Mouse (Mus musculus): Measurements from ENCODE around the gene Cpa1. TPM values are rescaled to one million over a fixed set of nuclear protein-coding genes. Genes with fewer than 3 reads are reported as not detected.

Gene Cpa1
- polyA plus RNA-seq, 1 experiment from 2014 or later, result 0.27 TPM

- DNase-seq (ENCODE audit: low spot score), result peak; percentile 62
- no peak overlapping the region for H3K4me2 ChIP-seq (ENCODE audit: low read depth, severe bottlenecking)
- no peak overlapping the region for H3K4me3 ChIP-seq (ENCODE audit: low read depth, low read length)
- no peaks in the 10 kb centered on the region for H3K36me3 ChIP-seq (ENCODE audit: control insufficient read depth, insufficient read depth, low read length)
- ATAC-seq (ENCODE audit: insufficient number of reproducible peaks, low FRiP score, low TSS enrichment, low read depth), result peak; percentile 83
- H3K27ac ChIP-seq (replicated peaks; ENCODE audit: low read depth, low read length), result peak overlapping the region; percentile 72; the same call in 1 of the 2 replicates
- peaks cover 25% of the 10 kb centered on the region; the same call in 1 of the 2 replicates for H3K4me1 ChIP-seq (ENCODE audit: control insufficient read depth, insufficient read depth, low read length)
- 25% methylated on average over 7 of the region's 7 CpGs for WGBS
- no peak overlapping the region for H3K9ac ChIP-seq (ENCODE audit: low read length)
- H3K27me3 ChIP-seq (ENCODE audit: control insufficient read depth, insufficient read depth, low read length), result no peaks in the 10 kb centered on the region
- H3K9me3 ChIP-seq (ENCODE audit: control insufficient read depth, low read length), result no peaks in the 10 kb centered on the region
Observed at GRCm38 (mm10) chr6:30604342-30604867, 34.6 kb upstream of the Cpa1 start.

- 86% methylated on average over 4 of the region's 4 CpGs for WGBS
- H3K27me3 ChIP-seq (ENCODE audit: control insufficient read depth, insufficient read depth, low read length), result no peaks in the 10 kb centered on the region
- H3K36me3 ChIP-seq (ENCODE audit: control insufficient read depth, insufficient read depth, low read length), result no peaks in the 10 kb centered on the region
- H3K27ac ChIP-seq (replicated peaks; ENCODE audit: low read depth, low read length), result peak overlapping the region; percentile 72
- H3K9me3 ChIP-seq (ENCODE audit: control insufficient read depth, low read length), result no peaks in the 10 kb centered on the region
- no peak overlapping the region for H3K9ac ChIP-seq (ENCODE audit: low read length)
- ATAC-seq (ENCODE audit: insufficient number of reproducible peaks, low FRiP score, low TSS enrichment, low read depth), result no peak
- no peak overlapping the region for H3K4me2 ChIP-seq (ENCODE audit: low read depth, severe bottlenecking)
- H3K4me1 ChIP-seq (ENCODE audit: control insufficient read depth, insufficient read depth, low read length), result peaks cover 25% of the 10 kb centered on the region; the same call in 1 of the 2 replicates
- no peak overlapping the region for H3K4me3 ChIP-seq (ENCODE audit: low read depth, low read length)
- no peak for DNase-seq (ENCODE audit: low spot score)
Observed at GRCm38 (mm10) chr6:30605111-30605510, 33.9 kb upstream of the Cpa1 start.

DNA sequence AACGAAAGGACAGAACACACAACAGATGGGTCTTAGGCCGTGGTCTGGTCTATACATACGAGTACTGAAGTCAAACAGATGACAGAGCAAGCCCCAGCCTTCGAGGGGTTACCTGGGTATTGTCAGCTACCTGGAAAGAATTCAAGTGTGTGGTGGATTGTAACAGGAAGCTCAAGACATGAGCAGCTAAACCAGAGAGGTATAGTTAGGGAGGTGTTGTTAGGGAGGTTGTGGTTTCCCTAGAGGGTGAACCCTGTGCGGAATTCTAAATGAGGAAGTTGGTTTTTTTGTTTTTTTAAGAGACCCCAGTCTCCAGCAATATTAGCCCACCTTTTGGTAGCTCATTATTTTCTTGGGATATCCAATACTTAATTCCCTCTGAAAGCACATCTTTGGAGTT, 33.3 kb upstream of the Cpa1 start:
- no peak overlapping the region for H3K4me3 ChIP-seq (ENCODE audit: low read depth, low read length)
- ATAC-seq (ENCODE audit: insufficient number of reproducible peaks, low FRiP score, low TSS enrichment, low read depth) (no peak), DNase-seq (ENCODE audit: low spot score) (no peak)
- no peaks in the 10 kb centered on the region for H3K27me3 ChIP-seq (ENCODE audit: control insufficient read depth, insufficient read depth, low read length)
- no peak overlapping the region for H3K9ac ChIP-seq (ENCODE audit: low read length)
- no peaks in the 10 kb centered on the region for H3K36me3 ChIP-seq (ENCODE audit: control insufficient read depth, insufficient read depth, low read length)
- peak overlapping the region; percentile 72; the same call in 1 of the 2 replicates for H3K27ac ChIP-seq (replicated peaks; ENCODE audit: low read depth, low read length)
- H3K4me2 ChIP-seq (ENCODE audit: low read depth, severe bottlenecking), result no peak overlapping the region
- no peaks in the 10 kb centered on the region for H3K9me3 ChIP-seq (ENCODE audit: control insufficient read depth, low read length)
- 78% methylated on average over 5 of the region's 5 CpGs for WGBS
- peaks cover 25% of the 10 kb centered on the region; the same call in 1 of the 2 replicates for H3K4me1 ChIP-seq (ENCODE audit: control insufficient read depth, insufficient read depth, low read length)

DNA sequence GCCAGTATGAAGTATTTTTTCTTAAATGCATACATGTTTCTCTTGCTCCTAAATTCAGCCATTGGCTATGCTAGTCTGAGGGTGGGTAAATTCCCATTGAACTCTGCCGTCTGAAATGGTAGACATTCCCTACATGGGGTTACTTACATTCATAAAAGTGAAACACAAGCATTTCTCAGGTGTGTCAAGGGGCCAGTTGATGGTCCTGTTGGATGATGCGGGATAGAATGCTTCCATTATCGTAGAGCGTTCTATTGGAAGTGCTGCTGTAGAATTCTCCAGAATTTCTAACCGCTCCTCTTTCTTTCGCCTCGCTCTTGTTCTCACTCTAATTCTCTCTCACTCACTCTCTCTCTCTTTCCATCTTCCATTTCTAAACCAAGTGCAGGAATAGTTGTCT, 28.3 kb upstream of the Cpa1 start, which contains the start of gene Cpa5:
Cpa5 (plus strand) TSS at position 301 of the 400 bp plus-strand sequence.
- Histone ChIP-seq H3K27me3 (ENCODE audit: control insufficient read depth, insufficient read depth, low read length) (no peaks in the 10 kb centered on the region), H3K9me3 (ENCODE audit: control insufficient read depth, low read length) (no peaks in the 10 kb centered on the region), H3K4me2 (ENCODE audit: low read depth, severe bottlenecking) (no peak within 1 kb of the TSS), H3K27ac (replicated peaks; ENCODE audit: low read depth, low read length) (no peak within 1 kb of the TSS; the same call in 1 of the 2 replicates), H3K9ac (ENCODE audit: low read length) (no peak within 1 kb of the TSS), H3K36me3 (ENCODE audit: control insufficient read depth, insufficient read depth, low read length) (no peaks in the 10 kb centered on the region), H3K4me1 (ENCODE audit: control insufficient read depth, insufficient read depth, low read length) (peaks cover 13% of the 10 kb centered on the region), H3K4me3 (ENCODE audit: low read depth, low read length) (no peak within 1 kb of the TSS)
- WGBS, result 95% methylated on average over 7 of the region's 7 CpGs
- DNase-seq (ENCODE audit: low spot score) (no peak), ATAC-seq (ENCODE audit: insufficient number of reproducible peaks, low FRiP score, low TSS enrichment, low read depth) (no peak)

DNA sequence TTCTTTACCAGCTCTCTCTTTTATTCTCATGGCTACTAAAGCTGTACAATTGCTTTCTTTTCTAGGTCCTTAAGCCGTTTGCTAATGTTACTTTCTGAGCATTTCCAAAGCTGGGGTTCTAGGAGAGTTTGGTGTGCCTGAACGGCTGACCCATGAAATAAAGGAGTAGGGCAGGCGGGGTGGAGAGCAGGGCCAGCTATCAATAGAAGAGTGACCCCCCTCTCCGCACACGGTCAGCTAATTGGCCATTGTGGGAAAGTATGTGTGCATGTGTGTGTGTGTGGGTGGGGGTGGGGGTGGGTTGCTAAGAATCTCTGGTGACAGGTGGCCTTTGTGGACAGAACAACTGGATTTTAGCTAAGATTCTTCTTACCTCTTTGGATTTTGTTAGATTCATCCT, 27.8 kb upstream of the Cpa1 start:
- peaks cover 14% of the 10 kb centered on the region for H3K4me1 ChIP-seq (ENCODE audit: control insufficient read depth, insufficient read depth, low read length)
- no peak overlapping the region; the same call in 1 of the 2 replicates for H3K27ac ChIP-seq (replicated peaks; ENCODE audit: low read depth, low read length)
- no peak for DNase-seq (ENCODE audit: low spot score)

DNA sequence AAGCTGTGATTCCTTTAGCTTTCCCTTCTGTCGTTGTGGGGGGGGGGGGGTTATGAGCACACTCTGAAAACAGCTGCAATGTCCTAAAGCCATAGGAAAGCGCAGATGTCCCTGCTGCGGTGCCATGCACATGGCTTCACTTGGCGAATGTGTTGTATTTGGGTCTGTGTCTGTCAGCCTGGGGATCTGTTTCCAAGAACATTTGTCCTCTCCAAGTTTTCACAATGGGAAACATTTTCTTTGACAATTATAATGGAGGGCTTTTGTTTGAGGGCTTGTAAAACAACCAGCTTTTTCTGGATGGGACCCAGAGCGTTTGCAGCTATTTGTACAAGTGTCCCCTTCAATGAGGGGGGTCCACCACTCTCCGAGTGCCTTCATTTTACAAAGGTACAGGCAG, 24.8 kb upstream of the Cpa1 start:
- Histone ChIP-seq H3K4me3 (ENCODE audit: low read depth, low read length) (no peak overlapping the region), H3K36me3 (ENCODE audit: control insufficient read depth, insufficient read depth, low read length) (no peaks in the 10 kb centered on the region), H3K27ac (replicated peaks; ENCODE audit: low read depth, low read length) (0 out of 2 replicates have a peak overlapping the region, but pooled peaks have one; percentile 93), H3K27me3 (ENCODE audit: control insufficient read depth, insufficient read depth, low read length) (no peaks in the 10 kb centered on the region), H3K4me2 (ENCODE audit: low read depth, severe bottlenecking) (no peak overlapping the region), H3K9ac (ENCODE audit: low read length) (no peak overlapping the region), H3K4me1 (ENCODE audit: control insufficient read depth, insufficient read depth, low read length) (peaks cover 31% of the 10 kb centered on the region), H3K9me3 (ENCODE audit: control insufficient read depth, low read length) (no peaks in the 10 kb centered on the region)
- no peak for DNase-seq (ENCODE audit: low spot score)
- WGBS, result 82% methylated on average over 6 of the region's 6 CpGs
- ATAC-seq (ENCODE audit: insufficient number of reproducible peaks, low FRiP score, low TSS enrichment, low read depth), result no peak

More for the DNA sequence above, 27.8 kb upstream of the Cpa1 start:
- Histone ChIP-seq H3K9me3 (ENCODE audit: control insufficient read depth, low read length) (no peaks in the 10 kb centered on the region), H3K27me3 (ENCODE audit: control insufficient read depth, insufficient read depth, low read length) (no peaks in the 10 kb centered on the region), H3K36me3 (ENCODE audit: control insufficient read depth, insufficient read depth, low read length) (no peaks in the 10 kb centered on the region), H3K4me3 (ENCODE audit: low read depth, low read length) (no peak overlapping the region), H3K4me2 (ENCODE audit: low read depth, severe bottlenecking) (no peak overlapping the region), H3K9ac (ENCODE audit: low read length) (no peak overlapping the region)
- ATAC-seq (ENCODE audit: insufficient number of reproducible peaks, low FRiP score, low TSS enrichment, low read depth), result no peak
- 69% methylated on average over 5 of the region's 5 CpGs for WGBS

- H3K27me3 ChIP-seq (ENCODE audit: control insufficient read depth, insufficient read depth, low read length), result no peaks in the 10 kb centered on the region
- H3K4me1 ChIP-seq (ENCODE audit: control insufficient read depth, insufficient read depth, low read length), result peaks cover 31% of the 10 kb centered on the region
- no peak overlapping the region for H3K9ac ChIP-seq (ENCODE audit: low read length)
- H3K9me3 ChIP-seq (ENCODE audit: control insufficient read depth, low read length), result no peaks in the 10 kb centered on the region
- ATAC-seq (ENCODE audit: insufficient number of reproducible peaks, low FRiP score, low TSS enrichment, low read depth) (no peak), DNase-seq (ENCODE audit: low spot score) (no peak)
- H3K36me3 ChIP-seq (ENCODE audit: control insufficient read depth, insufficient read depth, low read length), result no peaks in the 10 kb centered on the region
- no peak overlapping the region for H3K4me2 ChIP-seq (ENCODE audit: low read depth, severe bottlenecking)
- 24% methylated on average over 4 of the region's 4 CpGs for WGBS
- peak overlapping the region; percentile 93 for H3K27ac ChIP-seq (replicated peaks; ENCODE audit: low read depth, low read length)
- no peak overlapping the region for H3K4me3 ChIP-seq (ENCODE audit: low read depth, low read length)
Observed at GRCm38 (mm10) chr6:30615741-30616140, 23.3 kb upstream of the Cpa1 start.

DNA sequence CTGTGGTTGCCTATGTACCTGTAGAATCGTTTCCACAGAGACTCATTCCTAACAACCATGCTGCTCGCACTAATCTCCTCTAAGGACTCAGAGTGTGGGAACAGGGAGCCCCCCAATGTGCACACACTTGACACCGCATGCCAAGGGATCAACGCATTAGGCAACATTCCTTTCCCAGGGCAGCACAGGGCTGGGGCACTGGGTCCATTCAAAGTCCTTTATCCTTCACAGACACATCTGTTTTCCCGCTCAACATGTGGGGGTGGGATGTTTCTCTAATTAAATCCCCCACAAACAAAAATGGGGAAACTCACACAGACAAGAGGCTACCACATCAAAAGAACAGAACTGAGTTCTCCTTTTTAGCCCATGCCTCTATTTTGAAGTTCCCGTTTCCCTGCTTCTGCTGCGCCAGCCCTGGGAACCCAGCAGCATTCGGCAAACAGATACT, 22.5 kb upstream of the Cpa1 start:
- H3K4me3 ChIP-seq (ENCODE audit: low read depth, low read length), result no peak overlapping the region
- under 1% methylated on average over 8 of the region's 8 CpGs for WGBS
- H3K27ac ChIP-seq (replicated peaks; ENCODE audit: low read depth, low read length), result peak overlapping the region; percentile 93
- H3K9ac ChIP-seq (ENCODE audit: low read length), result no peak overlapping the region; the same call in 1 of the 2 replicates
- H3K9me3 ChIP-seq (ENCODE audit: control insufficient read depth, low read length), result no peaks in the 10 kb centered on the region
- peaks cover 31% of the 10 kb centered on the region for H3K4me1 ChIP-seq (ENCODE audit: control insufficient read depth, insufficient read depth, low read length)
- H3K4me2 ChIP-seq (ENCODE audit: low read depth, severe bottlenecking), result peak overlapping the region; percentile 30; the same call in 1 of the 2 replicates
- ATAC-seq (ENCODE audit: insufficient number of reproducible peaks, low FRiP score, low TSS enrichment, low read depth) (peak; percentile 84), DNase-seq (ENCODE audit: low spot score) (peak; percentile 80)
- H3K36me3 ChIP-seq (ENCODE audit: control insufficient read depth, insufficient read depth, low read length), result no peaks in the 10 kb centered on the region
- no peaks in the 10 kb centered on the region for H3K27me3 ChIP-seq (ENCODE audit: control insufficient read depth, insufficient read depth, low read length)
